Mouse (Mus musculus) spleen, adult 2 months (tissue): Measurements from ENCODE around the gene 1700042G07Rik.

ENCODE experiments used
- CTCF ChIP-seq: fragments of 200-500 bp; IDR thresholded peaks from 2 replicates; pipeline ENCODE4 v1.5.1; 2011; ENCODE audit warnings: mild to moderate bottlenecking, inconsistent platforms; ENCODE audit not compliant: insufficient read depth, insufficient read length, insufficient replicate concordance; ENCODE audit errors: extremely low read depth
- POLR2A ChIP-seq: fragments of 200-500 bp; IDR thresholded peaks from 2 replicates; pipeline ENCODE4 v1.6.1; 2011; ENCODE audit warnings: low read depth, low read length, inconsistent platforms

- TF ChIP-seq POLR2A (no peak), CTCF (no peak)
These were observed 2.8 kb downstream of the 1700042G07Rik start for GRCm38 (mm10) chr4:116175711-116176542.
